Mouse (Mus musculus): ENCODE results near the gene Gsto1. TPM values are rescaled to one million over a fixed set of nuclear protein-coding genes. Genes with fewer than 3 reads are reported as not detected.

The Gsto1 gene
- 40.7 and 67.5 TPM in 2 replicates for polyA plus RNA-seq (2012; rRNA removed)

GRCm38 (mm10) chr19:47854796-47855783 lies at the start of gene Gsto1:
Gene Gsto1, plus strand, starts transcription at chr19:47854970.

GRCm38 (mm10) chr19:47865353-47865947 lies 10.7 kb downstream of the Gsto1 start, which contains the start of gene Gsto2:
Gene Gsto2, plus strand, starts transcription at chr19:47865534.

Other genes starting within 250 kb of the Gsto1 start
- 0.55 and 1.4 TPM in 2 replicates for gene Col17a1, start 162.9 kb upstream of the Gsto1 start, polyA plus RNA-seq (2012; rRNA removed)
- gene Sfr1, start 123.3 kb upstream of the Gsto1 start, polyA plus RNA-seq (2012; rRNA removed) = 133 and 161 TPM in 2 replicates
- gene Gsto2, start 10.6 kb downstream of the Gsto1 start, polyA plus RNA-seq (2012; rRNA removed) = 0.92 and 1.1 TPM in 2 replicates
- 0.31 and 0.64 TPM in 2 replicates for gene Cfap43, start 64.3 kb downstream of the Gsto1 start, polyA plus RNA-seq (2012; rRNA removed)
- gene Itprip, start 64.3 kb downstream of the Gsto1 start, polyA plus RNA-seq (2012; rRNA removed) = 10.5 and 11.2 TPM in 2 replicates
- gene Cfap58, start 82.7 kb downstream of the Gsto1 start, polyA plus RNA-seq (2012; rRNA removed) = 0.11 and 0.25 TPM in 2 replicates